Mouse (Mus musculus) lung, postnatal 0 days (tissue): ENCODE measurements around the gene Agbl4.

Experiments used
- CTCF ChIP-seq: IDR thresholded peaks from 2 replicates; pipeline ENCODE4 v1.5.1; 2016; ENCODE audit warnings: antibody characterized with exemption, mild to moderate bottlenecking
- EP300 ChIP-seq: IDR thresholded peaks from 2 replicates; pipeline ENCODE4 v1.6.1; 2016; ENCODE audit warnings: antibody characterized with exemption, mild to moderate bottlenecking, control low read depth

DNA sequence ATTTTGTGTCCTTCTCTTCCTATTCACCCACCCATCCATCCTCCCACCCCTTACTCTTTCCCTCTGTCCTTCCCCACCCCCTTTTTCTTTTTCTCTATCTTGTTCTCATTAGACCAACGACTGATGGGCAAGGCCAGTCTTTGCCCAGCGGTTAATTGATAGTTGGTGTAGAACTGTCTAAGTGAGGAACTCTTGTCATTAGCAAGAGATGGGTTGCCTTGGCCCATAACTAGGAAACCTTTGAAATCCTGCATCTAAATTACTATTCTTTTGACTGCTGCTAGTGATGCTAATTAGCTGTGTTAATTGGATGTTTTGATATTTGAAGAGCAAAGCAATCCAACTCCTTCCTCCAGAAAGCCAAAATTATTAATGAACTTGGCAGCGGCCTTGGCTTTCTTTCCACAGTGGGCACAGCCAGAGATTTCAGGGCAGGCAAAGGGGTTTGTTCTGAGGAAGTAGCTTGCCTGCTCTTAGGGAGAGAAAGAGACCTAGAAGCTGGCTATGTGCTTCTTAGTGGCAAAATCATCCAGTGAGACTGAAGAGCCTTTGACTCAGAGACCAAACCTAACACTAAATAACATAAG lies 1238.2 kb downstream of the Agbl4 start:
- TF ChIP-seq CTCF (no peak), EP300 (no peak)
